Mouse (Mus musculus) liver, embryonic 12.5 days (tissue): ENCODE data around the gene S100a13. TPM values are rescaled to one million over a fixed set of nuclear protein-coding genes. Genes with fewer than 3 reads are reported as not detected.

Source experiments
- ATAC-seq: fragments of 200-750 bp; cut with Nextera tagmentation; 2 replicates; pipeline ENCODE4 v1.8.0; 2017; ENCODE audit warnings: moderate number of reproducible peaks, mild to moderate bottlenecking, moderate library complexity
- H3K27ac ChIP-seq: fragments of 300-500 bp; sonication (generic); 2 replicates; pipeline ENCODE4 v1.5.1; 2016; ENCODE audit warnings: mild to moderate bottlenecking
- H3K27me3 ChIP-seq: fragments of 300-500 bp; sonication (generic); replicated peaks from 2 replicates; pipeline ENCODE4 v1.6.1; 2016; ENCODE audit warnings: mild to moderate bottlenecking, moderate library complexity
- H3K36me3 ChIP-seq: fragments of 300-500 bp; sonication (generic); 2 replicates; pipeline ENCODE4 v1.6.1; 2016; ENCODE audit warnings: mild to moderate bottlenecking, moderate library complexity
- H3K4me1 ChIP-seq: fragments of 300-500 bp; sonication (generic); 2 replicates; pipeline ENCODE4 v1.6.1; 2016
- H3K4me2 ChIP-seq: fragments of 300-500 bp; sonication (generic); 2 replicates; pipeline ENCODE4 v1.6.1; 2016; ENCODE audit warnings: mild to moderate bottlenecking, moderate library complexity
- H3K4me3 ChIP-seq: fragments of 300-500 bp; sonication (generic); 2 replicates; pipeline ENCODE4 v1.5.1; 2016; ENCODE audit warnings: mild to moderate bottlenecking, moderate library complexity
- H3K9ac ChIP-seq: fragments of 300-500 bp; sonication (generic); 2 replicates; pipeline ENCODE4 v1.6.1; 2016; ENCODE audit warnings: mild to moderate bottlenecking, moderate library complexity
- H3K9me3 ChIP-seq: fragments of 300-500 bp; sonication (generic); replicated peaks from 2 replicates; pipeline ENCODE4 v1.6.1; 2016; ENCODE audit warnings: mild to moderate bottlenecking, moderate library complexity
- WGBS: fragments of 180-500 bp; shearing (Covaris S2); methylation state at CpG from one replicate; pipeline ENCODE4 v1.1.7; 2016; ENCODE audit not compliant: insufficient replicate concordance; 5-methylcytosine and 5-hydroxymethylcytosine counted together
- polyA plus RNA-seq: library from polyadenylated mRNA; unstranded; fragments of >200 nt; fragmentation: Nextera tagmentation; extraction: Ambion mirVana; gene quantifications from 2 replicates; pipeline ENCODE4 v1.2.1, GENCODE M21; 2016

Gene S100a13
- polyA plus RNA-seq, 1 experiment from 2014 or later, result 20.4 TPM

GRCm38 (mm10) chr3:90535446-90535845 lies 21.2 kb downstream of the S100a13 start:
- H3K36me3 ChIP-seq, result no peaks in the 10 kb centered on the region
- no peak overlapping the region for H3K4me3 ChIP-seq
- no peak overlapping the region for H3K4me2 ChIP-seq
- no peak overlapping the region for H3K27ac ChIP-seq
- ATAC-seq, result no peak
- H3K9ac ChIP-seq, result no peak overlapping the region
- 52% methylated on average over 1 of the region's 1 CpGs for WGBS
- no peaks in the 10 kb centered on the region for H3K9me3 ChIP-seq
- no peaks in the 10 kb centered on the region; the same call in 1 of the 2 replicates for H3K4me1 ChIP-seq
- peaks cover 21% of the 10 kb centered on the region; the same call in 1 of the 2 replicates for H3K27me3 ChIP-seq

- H3K4me3 ChIP-seq, result peak within 1 kb of the TSS; percentile 13; the same call in 1 of the 2 replicates
- no peaks in the 10 kb centered on the region for H3K36me3 ChIP-seq
- H3K27ac ChIP-seq, result no peak within 1 kb of the TSS
- peak within 1 kb of the TSS; percentile 9 for H3K4me2 ChIP-seq
- H3K9me3 ChIP-seq, result no peaks in the 10 kb centered on the region
- WGBS, result 47% methylated on average over 10 of the region's 10 CpGs
- H3K27me3 ChIP-seq, result peaks cover 21% of the 10 kb centered on the region; the same call in 1 of the 2 replicates
- no peak within 1 kb of the TSS for H3K9ac ChIP-seq
- no peaks in the 10 kb centered on the region; the same call in 1 of the 2 replicates for H3K4me1 ChIP-seq
- peak; percentile 65 for ATAC-seq
Observed at GRCm38 (mm10) chr3:90537141-90537904, 23.1 kb downstream of the S100a13 start, which contains the start of gene S100a16. TSS of gene S100a16 (plus strand) at chr3:90537254.

GRCm38 (mm10) chr3:90537905-90538296 lies 23.7 kb downstream of the S100a13 start:
- Histone ChIP-seq H3K4me2 (peak overlapping the region; percentile 9), H3K27ac (no peak overlapping the region), H3K36me3 (no peaks in the 10 kb centered on the region), H3K9me3 (no peaks in the 10 kb centered on the region), H3K27me3 (peaks cover 21% of the 10 kb centered on the region; the same call in 1 of the 2 replicates), H3K9ac (no peak overlapping the region), H3K4me1 (no peaks in the 10 kb centered on the region; the same call in 1 of the 2 replicates), H3K4me3 (0 out of 2 replicates have a peak overlapping the region, but pooled peaks have one; percentile 13)
- 58% methylated on average over 5 of the region's 5 CpGs for WGBS
- ATAC-seq, result peak; percentile 8; the same call in 1 of the 2 replicates

- no peak overlapping the region for H3K4me2 ChIP-seq
- no peaks in the 10 kb centered on the region; the same call in 1 of the 2 replicates for H3K4me1 ChIP-seq
- no peaks in the 10 kb centered on the region for H3K36me3 ChIP-seq
- H3K9me3 ChIP-seq, result no peaks in the 10 kb centered on the region
- no peak overlapping the region for H3K9ac ChIP-seq
- no peak overlapping the region for H3K4me3 ChIP-seq
- ATAC-seq, result no peak
- 61% methylated on average over 4 of the region's 4 CpGs for WGBS
- H3K27me3 ChIP-seq, result peaks cover 18% of the 10 kb centered on the region; the same call in 1 of the 2 replicates
- H3K27ac ChIP-seq, result no peak overlapping the region
Observed at GRCm38 (mm10) chr3:90540904-90541303, 26.7 kb downstream of the S100a13 start.

- Histone ChIP-seq H3K27ac (no peak overlapping the region), H3K4me3 (no peak overlapping the region), H3K27me3 (0 out of 2 replicates have a peak, but pooled peaks cover 4% of the 10 kb centered on the region), H3K4me1 (no peaks in the 10 kb centered on the region), H3K4me2 (no peak overlapping the region), H3K9ac (no peak overlapping the region), H3K36me3 (no peaks in the 10 kb centered on the region), H3K9me3 (no peaks in the 10 kb centered on the region)
- WGBS, result 53% methylated on average over 5 of the region's 5 CpGs
- ATAC-seq, result no peak
Observed at GRCm38 (mm10) chr3:90549676-90550420, 35.6 kb downstream of the S100a13 start.

- no peak for ATAC-seq
- Histone ChIP-seq H3K4me2 (no peak overlapping the region), H3K4me3 (no peak overlapping the region), H3K27me3 (0 out of 2 replicates have a peak, but pooled peaks cover 4% of the 10 kb centered on the region), H3K9ac (no peak overlapping the region), H3K4me1 (no peaks in the 10 kb centered on the region), H3K36me3 (no peaks in the 10 kb centered on the region), H3K9me3 (no peaks in the 10 kb centered on the region), H3K27ac (no peak overlapping the region)
- 75% methylated on average over 2 of the region's 2 CpGs for WGBS
Observed at GRCm38 (mm10) chr3:90550421-90550790, 36.2 kb downstream of the S100a13 start.

- H3K27me3 ChIP-seq, result 0 out of 2 replicates have a peak, but pooled peaks cover 4% of the 10 kb centered on the region
Observed at GRCm38 (mm10) chr3:90552231-90552630, 38.0 kb downstream of the S100a13 start.

GRCm38 (mm10) chr3:90555954-90556353 lies 41.7 kb downstream of the S100a13 start:
- ATAC-seq, result no peak
- H3K36me3 ChIP-seq, result no peaks in the 10 kb centered on the region
- WGBS, result 60% methylated on average over 5 of the region's 5 CpGs

More at GRCm38 (mm10) chr3:90552231-90552630, 38.0 kb downstream of the S100a13 start:
- Histone ChIP-seq H3K27ac (no peak overlapping the region), H3K4me1 (no peaks in the 10 kb centered on the region), H3K4me2 (no peak overlapping the region), H3K4me3 (no peak overlapping the region), H3K9me3 (no peaks in the 10 kb centered on the region), H3K9ac (no peak overlapping the region), H3K36me3 (no peaks in the 10 kb centered on the region)
- 67% methylated on average over 2 of the region's 2 CpGs for WGBS
- ATAC-seq, result no peak

GRCm38 (mm10) chr3:90560008-90560628 lies 45.9 kb downstream of the S100a13 start, which contains the start of gene S100a3:
TSS of gene S100a3 (plus strand) at chr3:90560578.
- 55% methylated on average over 6 of the region's 6 CpGs for WGBS
- Histone ChIP-seq H3K9me3 (no peaks in the 10 kb centered on the region), H3K27ac (no peak within 1 kb of the TSS), H3K27me3 (no peaks in the 10 kb centered on the region; the same call in 1 of the 2 replicates), H3K9ac (no peak within 1 kb of the TSS), H3K36me3 (no peaks in the 10 kb centered on the region), H3K4me1 (no peaks in the 10 kb centered on the region), H3K4me2 (no peak within 1 kb of the TSS), H3K4me3 (no peak within 1 kb of the TSS)
- no peak for ATAC-seq

More at GRCm38 (mm10) chr3:90555954-90556353, 41.7 kb downstream of the S100a13 start:
- no peaks in the 10 kb centered on the region for H3K4me1 ChIP-seq
- no peak overlapping the region for H3K9ac ChIP-seq
- H3K4me3 ChIP-seq, result no peak overlapping the region
- H3K27ac ChIP-seq, result no peak overlapping the region
- no peaks in the 10 kb centered on the region for H3K9me3 ChIP-seq
- no peak overlapping the region for H3K4me2 ChIP-seq
- 0 out of 2 replicates have a peak, but pooled peaks cover 4% of the 10 kb centered on the region for H3K27me3 ChIP-seq
